ENCODE assay signal across 18 mouse cellular contexts in the genomic region with DNA sequence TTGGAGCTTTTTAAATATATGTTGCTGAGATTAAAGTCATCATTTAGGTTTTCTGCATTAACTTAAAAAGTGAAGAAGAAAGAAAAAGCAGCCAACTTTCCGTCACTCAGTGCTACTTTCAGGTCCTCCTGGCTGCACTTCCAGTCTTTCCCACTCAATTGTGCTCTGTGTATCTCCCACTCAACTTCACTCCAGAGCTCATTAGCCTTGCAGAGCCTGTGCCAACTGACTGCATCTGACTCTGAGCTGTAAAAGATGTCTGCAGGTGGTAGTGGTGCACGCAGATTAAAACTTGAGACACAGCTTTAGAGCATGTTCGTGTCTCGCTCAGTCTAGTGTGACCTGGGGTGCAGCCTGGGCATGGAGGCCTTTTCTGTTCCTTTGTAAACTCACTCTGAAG. TPM values are rescaled to one million over a fixed set of nuclear protein-coding genes. Genes with fewer than 3 reads are reported as not detected.
DNase-seq lines count a peak whose midpoint lies in the region; ATAC-seq lines count a peak whose summit lies in the region.
"Had no signal": no experiment of that assay in that cellular context is flagged by ENCODE, and none has a peak within 500 bp of the region (broad histone marks: within the 10 kb centered on the region; RNA-seq: fewer than 3 reads in every experiment).

No protein-coding gene starts in this region.

- DNase-seq in right cerebral cortex, adult 18-20 months: peak; percentile 87
- DNase-seq in right cerebral cortex, postnatal 4 days: no peak
- DNase-seq in layer of hippocampus, adult 8-10 months (ENCODE audit: low spot score in 2 of 2): peak; percentile 70 to 71
- DNase-seq in left cerebral cortex, postnatal 25 days (ENCODE audit: low spot score in 2 of 2): peak; percentile 72 to 96
- no peak for DNase-seq in liver
- no peak for DNase-seq in gastrocnemius, adult 18-20 months (ENCODE audit: low spot score)
- DNase-seq: adrenal gland, adult 2 months; cerebellum, postnatal 10 days; heart, postnatal 14 days; kidney, adult 8-10 months; kidney, postnatal 36 days; liver, embryonic 13.5 days; lung, embryonic 14.5 days; lung, postnatal 4 days; retina, postnatal 1 day; thymus, adult 2 months had no signal

- intact Hi-C loops in left cerebral cortex, postnatal 25 days (cut with DNase I): no loop called here

- no peak for ATAC-seq in cerebellum, adult (ENCODE audit: insufficient number of reproducible peaks, low FRiP score, low TSS enrichment)
- ATAC-seq: forebrain, embryonic 14.5 days had no signal

RNA-seq across cellular contexts. Expression of gene Fem1b, which starts 53.4 kb away (rescaled TPM):
- total RNA-seq in layer of hippocampus, adult 8-10 months (2022): 10 to 100 TPM; 85.8 to 99.0 (median 90.4) TPM
- 100 to 1,000 TPM; 103 to 115 TPM for total RNA-seq in left cerebral cortex, postnatal 25 days (2021)
- total RNA-seq in gastrocnemius, adult 18-20 months (2021): 10 to 100 TPM; 11.4 to 12.5 TPM

Comparison
In these comparisons a context has a peak if more than half of its experiments do, and no peak if none do; other contexts are left out.
1. DNase-seq: peak in right cerebral cortex, adult 18-20 months (single experiment), layer of hippocampus, adult 8-10 months (2 of 2) and left cerebral cortex, postnatal 25 days (2 of 2); none in right cerebral cortex, postnatal 4 days (single experiment), liver (single experiment) and gastrocnemius, adult 18-20 months (single experiment).
2. RNA of gene Fem1b, which starts 53.4 kb away (total RNA-seq): 103 to 115 TPM in left cerebral cortex, postnatal 25 days and 85.8 to 99.0 TPM in layer of hippocampus, adult 8-10 months; 11.4 to 12.5 TPM in gastrocnemius, adult 18-20 months; every median in the first group is over 4 times any median in the second.